19 mouse cellular contexts compared by ENCODE assay signal in genomic region chr19:21820126-21820525, GRCm38 (mm10). TPM values are rescaled to one million over a fixed set of nuclear protein-coding genes. Genes with fewer than 3 reads are reported as not detected.
DNase-seq lines count a peak whose midpoint lies in the region; ATAC-seq and TF ChIP-seq lines count a peak whose summit lies in the region.
"Had no signal": no experiment of that assay in that cellular context is flagged by ENCODE, and none has a peak within 500 bp of the region (broad histone marks: within the 10 kb centered on the region; RNA-seq: fewer than 3 reads in every experiment).

No protein-coding gene starts in this region.

- dilution Hi-C loops in CH12.LX (cut with MboI; ENCODE audit: extremely low pct_ligation_motif_present, extremely low pct_unique_long_range_greater_than_20kb, low sequenced_read_pairs), result no loop called here

- intact Hi-C loops in heart, postnatal 36 days (cut with DNase I), result loop anchor here (2.0 kb wide), 2 partner anchors 41 to 123 kb away; partner anchors contain the start of gene Cemip2

- H3K9ac ChIP-seq in CH12.LX (ENCODE audit: insufficient read depth, low read depth), result no peak overlapping the region
- no peak overlapping the region for H3K9ac ChIP-seq in heart, embryonic 13.5 days
- no peak overlapping the region for H3K9ac ChIP-seq in kidney, embryonic 14.5 days (ENCODE audit: low read depth, low read length)
- H3K9ac ChIP-seq: forebrain, embryonic 12.5 days; limb, embryonic 13.5 days; liver, embryonic 13.5 days; lung, embryonic 15.5 days; midbrain, embryonic 15.5 days had no signal

- no peak overlapping the region for H3K4me3 ChIP-seq in CH12.LX (replicated peaks in 1 of 3; ENCODE audit: low read depth in 2 of 3, low read length in 2 of 3, poor library complexity in 1 of 3)
- H3K4me3 ChIP-seq in heart, embryonic 13.5 days, result no peak overlapping the region
- H3K4me3 ChIP-seq in kidney, embryonic 14.5 days (ENCODE audit: low read length), result no peak overlapping the region
- H3K4me3 ChIP-seq: forebrain, embryonic 12.5 days; limb, embryonic 13.5 days; liver, embryonic 13.5 days; lung, embryonic 15.5 days; midbrain, embryonic 15.5 days had no signal

- peaks cover 5% of the 10 kb centered on the region for H3K9me3 ChIP-seq in CH12.LX (replicated peaks; ENCODE audit: low read length)
- no peaks in the 10 kb centered on the region for H3K9me3 ChIP-seq in heart, embryonic 13.5 days
- H3K9me3 ChIP-seq in kidney, embryonic 14.5 days (ENCODE audit: control insufficient read depth, low read length), result no peaks in the 10 kb centered on the region
- H3K9me3 ChIP-seq: forebrain, embryonic 12.5 days; limb, embryonic 13.5 days; liver, embryonic 13.5 days; lung, embryonic 15.5 days; midbrain, embryonic 15.5 days had no signal

- TF ChIP-seq CTCF in CH12.LX (conservative IDR thresholded peaks at IDR 0.05 in 1 of 2, IDR thresholded peaks at IDR 0.05 in 1 of 2; ENCODE audit: low read depth in 2 of 2, low read length in 2 of 2), result no peak

- no peak overlapping the region for H3K4me2 ChIP-seq in CH12.LX (ENCODE audit: insufficient read depth, low read depth, poor library complexity, severe bottlenecking)
- no peak overlapping the region for H3K4me2 ChIP-seq in heart, embryonic 13.5 days
- H3K4me2 ChIP-seq in kidney, embryonic 14.5 days (replicated peaks; ENCODE audit: low read depth, low read length), result no peak overlapping the region
- H3K4me2 ChIP-seq: forebrain, embryonic 12.5 days; limb, embryonic 13.5 days; liver, embryonic 13.5 days; lung, embryonic 15.5 days; midbrain, embryonic 15.5 days had no signal

- TF ChIP-seq POLR2A in CH12.LX (IDR thresholded peaks at IDR 0.05; ENCODE audit: low read depth, low read length), result no peak

- peak; percentile 49; the same call in 1 of the 2 replicates for TF ChIP-seq EP300 in CH12.LX (IDR thresholded peaks at IDR 0.05; ENCODE audit: low read length)

- peaks cover 6 to 27% of the 10 kb centered on the region in 2 experiments; a peak in 3 of 4 replicates for H3K4me1 ChIP-seq in CH12.LX (ENCODE audit: control insufficient read depth in 1 of 2, insufficient read depth in 2 of 2)
- H3K4me1 ChIP-seq in heart, embryonic 13.5 days, result peaks cover 38% of the 10 kb centered on the region
- no peaks in the 10 kb centered on the region for H3K4me1 ChIP-seq in kidney, embryonic 14.5 days (ENCODE audit: control insufficient read depth, insufficient read depth, low read length)
- H3K4me1 ChIP-seq: forebrain, embryonic 12.5 days; liver, embryonic 13.5 days; lung, embryonic 15.5 days; midbrain, embryonic 15.5 days had no signal

- WGBS in heart, embryonic 13.5 days, result 42% methylated on average over 4 of the region's 4 CpGs
- 82% methylated on average over 4 of the region's 4 CpGs for WGBS in kidney, embryonic 14.5 days

- no peaks in the 10 kb centered on the region for H3K79me2 ChIP-seq in CH12.LX (replicated peaks; ENCODE audit: control insufficient read depth, extremely low read depth, insufficient read depth, poor library complexity, severe bottlenecking)

- peaks cover 6 to 47% of the 10 kb centered on the region in 2 experiments for H3K36me3 ChIP-seq in CH12.LX (replicated peaks in 1 of 2; ENCODE audit: control insufficient read depth in 1 of 2, insufficient read depth in 1 of 2, low read length in 1 of 2)
- H3K36me3 ChIP-seq in heart, embryonic 13.5 days, result peaks cover 71% of the 10 kb centered on the region
- H3K36me3 ChIP-seq in kidney, embryonic 14.5 days (ENCODE audit: control insufficient read depth, insufficient read depth, low read length), result peaks cover 47% of the 10 kb centered on the region

- peak; percentile 16 for DNase-seq in heart, adult 8-10 months (ENCODE audit: low spot score)
- DNase-seq in heart, postnatal 36 days, result no peak
- DNase-seq in 3134 (ENCODE audit: extremely low read depth, insufficient read length, low spot score) (peak; percentile 14), CH12.LX (ENCODE audit: extremely low read depth) (peak; percentile 41)
- no peak for DNase-seq in urinary bladder, adult 18-20 months (ENCODE audit: low spot score in 2 of 2)
- DNase-seq in layer of hippocampus, adult 9-11 months, result no peak
- DNase-seq: cerebellum, adult 9-10 months; gastrocnemius, postnatal 14 days; liver, embryonic 13.5 days; right cerebral cortex, postnatal 4 days had no signal

- no peak for TF ChIP-seq RAD21 in CH12.LX (IDR thresholded peaks at IDR 0.05; ENCODE audit: low read depth, low read length)

- in situ Hi-C loops in CH12.LX (cut with MboI; ENCODE audit: low pct_ligation_motif_present, low pct_unique_long_range_greater_than_20kb, low sequenced_read_pairs), result no loop called here

- no peak overlapping the region for H3K27ac ChIP-seq in CH12.LX (ENCODE audit: insufficient read depth, low read depth)
- H3K27ac ChIP-seq in heart, embryonic 13.5 days (replicated peaks), result peak overlapping the region; percentile 74
- H3K27ac ChIP-seq in kidney, embryonic 14.5 days (ENCODE audit: low read depth, low read length), result no peak overlapping the region
- H3K27ac ChIP-seq: forebrain, embryonic 12.5 days; hindbrain, postnatal 0 days; limb, embryonic 13.5 days; liver, embryonic 13.5 days; lung, embryonic 15.5 days; midbrain, embryonic 15.5 days; stomach, postnatal 0 days had no signal

- no peak for ATAC-seq in heart, embryonic 13.5 days (ENCODE audit: extremely low read depth, insufficient number of reproducible peaks, low FRiP score, low TSS enrichment)
- ATAC-seq in kidney, embryonic 14.5 days (ENCODE audit: low FRiP score, low TSS enrichment), result no peak
- ATAC-seq: hindbrain, postnatal 0 days; intestine, postnatal 0 days; midbrain, embryonic 15.5 days had no signal

- H3K27me3 ChIP-seq in CH12.LX (replicated peaks), result no peaks in the 10 kb centered on the region
- H3K27me3 ChIP-seq in heart, embryonic 13.5 days (replicated peaks), result no peaks in the 10 kb centered on the region
- no peaks in the 10 kb centered on the region for H3K27me3 ChIP-seq in kidney, embryonic 14.5 days (ENCODE audit: control insufficient read depth, insufficient read depth, low read length)
- H3K27me3 ChIP-seq: forebrain, embryonic 12.5 days; limb, embryonic 13.5 days; liver, embryonic 13.5 days; lung, embryonic 15.5 days; midbrain, embryonic 15.5 days had no signal

TF ChIP-seq in CH12.LX, 34 proteins besides CTCF, POLR2A, EP300 and RAD21:
- TF ChIP-seq JUND (conservative IDR thresholded peaks at IDR 0.05; ENCODE audit: low read depth, low read length) (0 out of 2 replicates have a peak, but pooled peaks have one; percentile 53), IRF4 (IDR thresholded peaks at IDR 0.05; ENCODE audit: low read depth, low read length) (peak; percentile 14; the same call in 1 of the 2 replicates), BHLHE40 (IDR thresholded peaks at IDR 0.05; ENCODE audit: low read depth, low read length) (peak; percentile 56), NELFE (IDR thresholded peaks at IDR 0.05; ENCODE audit: low read depth, low read length) (no peak), TCF12 (IDR thresholded peaks at IDR 0.05; ENCODE audit: low read depth, low read length) (no peak), MAX (IDR thresholded peaks at IDR 0.05; ENCODE audit: low read length) (no peak), ETS1 (conservative IDR thresholded peaks at IDR 0.05; ENCODE audit: low read depth, low read length) (peak; percentile 23; the same call in 1 of the 2 replicates), MEF2A (IDR thresholded peaks at IDR 0.05; ENCODE audit: borderline replicate concordance, low read depth, low read length) (peak; percentile 43; the same call in 1 of the 2 replicates)

RNA-seq across cellular contexts. Expression of gene Cemip2, which starts 42.0 kb away (rescaled TPM):
- total RNA-seq in heart, adult 8-10 months (2022), result 10 to 100 TPM; 10.2 to 11.5 (median 10.8) TPM
- total RNA-seq in heart, postnatal 36 days (2021), result 10 to 100 TPM; 12.2 to 14.0 TPM
- total RNA-seq in CH12.LX (2012; rRNA removed) (7.2 and 8.5 TPM in 2 replicates), CH12.LX (2014; rRNA removed) (7.9 TPM in 2 replicates)
- polyA plus RNA-seq in CH12.LX (2012; ENCODE audit: insufficient read length, low read depth), result 6.4 and 7.4 TPM in 2 replicates
- polyA plus RNA-seq in heart, embryonic 13.5 days (2015; fragmentation: Nextera tagmentation; extraction: Ambion mirVana), result 55.2 and 58.9 TPM in 2 replicates
- 16.6 and 26.8 TPM in 2 replicates for polyA plus RNA-seq in kidney, embryonic 14.5 days (2014; fragmentation: Nextera tagmentation; extraction: Ambion mirVana)

Comparison
In these comparisons a context has a peak if more than half of its experiments do, and no peak if none do; other contexts are left out.
1. DNase-seq: peak in heart, adult 8-10 months (single experiment), 3134 (single experiment) and CH12.LX (single experiment); none in heart, postnatal 36 days (0 of 2), urinary bladder, adult 18-20 months (0 of 2) and layer of hippocampus, adult 9-11 months (single experiment).